Mouse (Mus musculus) MEL (cell line): ENCODE results near the gene Pik3r1.

Source experiments
- CTCF ChIP-seq, 3 experiments: IDR thresholded peaks in 2 of 3; conservative IDR thresholded peaks in 1 of 3; 2 replicates each; pipeline ENCODE4 v1.5.1; 2011 to 2012; ENCODE audit warnings: low read length in 3 of 3, low read depth in 2 of 3, mild to moderate bottlenecking in 2 of 3, improper control_type of control experiment in 1 of 3, inconsistent platforms in 1 of 3, mixed read lengths in 1 of 3, moderate library complexity in 1 of 3; ENCODE audit not compliant: control insufficient read depth in 1 of 3, insufficient read depth in 1 of 3, poor library complexity in 1 of 3, severe bottlenecking in 1 of 3
- E2F4 ChIP-seq: IDR thresholded peaks from 2 replicates; pipeline ENCODE4 v1.6.1; 2011; ENCODE audit warnings: low read depth, low read length, improper control_type of control experiment, borderline replicate concordance
- GATA1 ChIP-seq: IDR thresholded peaks from 2 replicates; pipeline ENCODE4 v1.6.1; 2011; ENCODE audit warnings: low read depth, low read length, improper control_type of control experiment
- JUND ChIP-seq: IDR thresholded peaks from 2 replicates; pipeline ENCODE4 v1.6.1; 2011; ENCODE audit warnings: low read depth, mild to moderate bottlenecking, improper control_type of control experiment, low read length
- POLR2A ChIP-seq, 2 experiments: IDR thresholded peaks; 2 replicates each; pipeline ENCODE4 v1.6.1; 2011 to 2012; ENCODE audit warnings: low read length in 2 of 2, mild to moderate bottlenecking in 2 of 2, control low read depth in 1 of 2, improper control_type of control experiment in 1 of 2, low read depth in 1 of 2, moderate library complexity in 1 of 2; ENCODE audit not compliant: control insufficient read depth in 1 of 2, insufficient read depth in 1 of 2, poor library complexity in 1 of 2
- POLR2AphosphoS5 ChIP-seq: IDR thresholded peaks from 2 replicates; pipeline ENCODE4 v1.6.1; 2012; ENCODE audit warnings: low read depth, borderline replicate concordance, mild to moderate bottlenecking, inconsistent platforms, low read length, moderate library complexity, mixed read lengths
- USF1 ChIP-seq: IDR thresholded peaks from 2 replicates; pipeline ENCODE4 v1.6.1; 2014; ENCODE audit warnings: low read depth, mild to moderate bottlenecking, inconsistent platforms, low read length, improper control_type of control experiment, moderate library complexity

DNA sequence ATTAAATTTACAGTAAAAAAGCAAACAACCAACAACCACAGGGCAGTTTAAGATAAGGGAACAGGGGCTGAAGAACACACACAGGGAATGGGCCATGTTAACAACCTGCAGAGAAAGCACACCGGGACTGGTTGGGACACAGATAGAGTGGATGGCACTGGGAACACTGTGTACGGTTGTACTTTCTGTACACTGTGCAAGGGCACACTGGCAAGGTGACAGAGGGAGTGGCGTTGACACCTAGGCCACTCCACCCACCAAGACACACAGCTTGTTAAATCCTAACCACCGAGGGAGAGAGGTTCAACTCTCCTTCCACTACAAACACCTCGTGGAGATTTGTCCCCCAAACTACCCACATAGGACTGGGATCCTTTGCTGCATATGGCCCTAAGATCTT is 70.1 kb downstream of the Pik3r1 start:
- TF ChIP-seq E2F4 (no peak), CTCF (IDR thresholded peaks at IDR 0.05 in 2 of 3, conservative IDR thresholded peaks at IDR 0.05 in 1 of 3; ENCODE audit: control insufficient read depth in 1 of 3, insufficient read depth in 1 of 3, low read depth in 2 of 3, low read length in 3 of 3, poor library complexity in 1 of 3, severe bottlenecking in 1 of 3) (no peak), POLR2A (IDR thresholded peaks at IDR 0.05; ENCODE audit: control insufficient read depth in 1 of 2, insufficient read depth in 1 of 2, low read depth in 1 of 2, low read length in 2 of 2, poor library complexity in 1 of 2) (no peak), POLR2AphosphoS5 (no peak), JUND (no peak), USF1 (no peak), GATA1 (no peak)
